Mouse (Mus musculus) stomach, postnatal 0 days (tissue): ENCODE data around the gene Adcy5. TPM values are rescaled to one million over a fixed set of nuclear protein-coding genes. Genes with fewer than 3 reads are reported as not detected.

Experiments
- ATAC-seq: fragments of 200-750 bp; cut with Nextera tagmentation; 2 replicates; pipeline ENCODE4 v1.8.0; 2017; ENCODE audit not compliant: low FRiP score, low TSS enrichment
- DNase-seq: peaks from one replicate; pipeline ENCODE4 v3.0.0-alpha.2; 2016; ENCODE audit warnings: low spot score
- H3K27ac ChIP-seq: fragments of 300-500 bp; sonication (generic); replicated peaks from 2 replicates; pipeline ENCODE4 v1.5.1; 2014; ENCODE audit warnings: mild to moderate bottlenecking, control low read depth
- H3K27me3 ChIP-seq: fragments of 300-500 bp; sonication (generic); 2 replicates; pipeline ENCODE4 v1.6.1; 2014; ENCODE audit warnings: low read length; ENCODE audit not compliant: control insufficient read depth, insufficient read depth
- H3K36me3 ChIP-seq: fragments of 300-500 bp; sonication (generic); 2 replicates; pipeline ENCODE4 v1.6.1; 2014; ENCODE audit warnings: low read length, mixed read lengths; ENCODE audit not compliant: control insufficient read depth, insufficient read depth
- H3K4me1 ChIP-seq: fragments of 300-500 bp; sonication (generic); replicated peaks from 2 replicates; pipeline ENCODE4 v1.6.1; 2014; ENCODE audit warnings: antibody characterized with exemption; ENCODE audit not compliant: control insufficient read depth, insufficient read depth
- H3K4me2 ChIP-seq: fragments of 300-500 bp; sonication (generic); replicated peaks from 2 replicates; pipeline ENCODE4 v1.6.1; 2014; ENCODE audit warnings: low read depth, mild to moderate bottlenecking, control low read depth, moderate library complexity
- H3K4me3 ChIP-seq: fragments of 300-500 bp; sonication (generic); 2 replicates; pipeline ENCODE4 v1.5.1; 2014; ENCODE audit warnings: low read depth, low read length, control low read depth
- H3K9ac ChIP-seq: fragments of 300-500 bp; sonication (generic); 2 replicates; pipeline ENCODE4 v1.6.1; 2014; ENCODE audit warnings: mild to moderate bottlenecking, low read length, control low read depth, mixed read lengths
- H3K9me3 ChIP-seq: fragments of 300-500 bp; sonication (generic); 2 replicates; pipeline ENCODE4 v1.6.1; 2016; ENCODE audit warnings: low read length; ENCODE audit not compliant: control insufficient read depth
- CTCF ChIP-seq: IDR thresholded peaks from 2 replicates; pipeline ENCODE4 v1.5.1; 2016; ENCODE audit warnings: antibody characterized with exemption, low read depth, mild to moderate bottlenecking, moderate library complexity
- EP300 ChIP-seq: optimal IDR thresholded peaks from 2 replicates; pipeline ENCODE3; 2016; ENCODE audit warnings: antibody characterized with exemption
- WGBS: fragments of 180-500 bp; shearing (Covaris S2); extraction: QIAGEN DNeasy Blood & Tissue Kit; methylation state at CpG from one replicate; pipeline ENCODE4 v1.1.7; 2014; 5-methylcytosine and 5-hydroxymethylcytosine counted together
- polyA plus RNA-seq: library from polyadenylated mRNA; unstranded; fragments of >200 nt; fragmentation: Nextera tagmentation; extraction: Ambion mirVana; gene quantifications from 2 replicates; pipeline ENCODE4 v1.2.1, GENCODE M21; 2015

Gene Adcy5
- polyA plus RNA-seq, 1 experiment from 2014 or later: 2.2 TPM

DNA sequence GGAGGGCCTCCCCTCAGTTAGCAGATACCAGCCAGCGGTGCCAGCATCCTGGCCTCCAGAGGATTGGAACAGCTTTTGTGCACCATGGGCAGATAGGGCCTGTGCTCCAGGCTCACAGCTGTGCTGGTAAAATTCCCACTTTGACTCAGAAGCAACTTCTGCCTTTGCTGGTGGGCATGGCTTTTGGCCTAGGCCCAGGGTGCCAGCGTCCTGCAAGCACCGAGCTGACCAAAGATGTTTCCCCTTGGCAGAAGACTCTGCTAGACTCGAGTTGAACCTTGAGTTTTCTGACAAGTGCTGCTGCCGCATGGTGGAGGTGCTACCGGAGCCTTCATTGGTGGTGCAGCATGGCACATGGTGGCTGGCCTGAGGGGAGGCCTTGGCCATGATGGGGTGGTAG, 149.0 kb downstream of the Adcy5 start:
- WGBS: 91% methylated on average over 6 of the region's 6 CpGs
- DNase-seq (no peak), ATAC-seq (no peak)
- Histone ChIP-seq H3K4me2 (no peak overlapping the region), H3K27me3 (no peaks in the 10 kb centered on the region), H3K4me1 (no peaks in the 10 kb centered on the region), H3K9me3 (no peaks in the 10 kb centered on the region), H3K9ac (no peak overlapping the region), H3K36me3 (no peaks in the 10 kb centered on the region; the same call in 1 of the 2 replicates), H3K27ac (no peak overlapping the region), H3K4me3 (no peak overlapping the region)
- TF ChIP-seq EP300: no peak
- TF ChIP-seq CTCF: no peak

DNA sequence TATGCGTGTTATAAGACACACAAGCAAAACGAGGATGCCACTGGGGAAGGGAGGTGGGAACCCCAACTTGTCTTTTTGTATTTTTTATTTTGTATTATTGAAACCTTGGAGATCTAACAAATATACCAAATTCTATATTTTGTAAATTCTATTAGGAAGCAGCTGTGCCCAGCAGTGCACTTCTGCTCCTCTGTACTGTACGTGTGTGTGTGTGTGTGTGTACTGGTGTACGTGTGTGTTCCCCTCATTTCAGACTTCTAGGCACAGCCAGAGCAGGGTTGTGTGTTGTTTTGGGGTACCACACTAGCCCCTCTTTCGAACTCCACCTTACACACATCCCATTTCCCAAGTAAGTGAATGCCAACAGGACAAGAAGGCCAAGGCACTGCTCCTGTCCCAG, 149.7 kb downstream of the Adcy5 start:
- 88% methylated on average over 5 of the region's 5 CpGs for WGBS
- H3K4me2 ChIP-seq: no peak overlapping the region

DNA sequence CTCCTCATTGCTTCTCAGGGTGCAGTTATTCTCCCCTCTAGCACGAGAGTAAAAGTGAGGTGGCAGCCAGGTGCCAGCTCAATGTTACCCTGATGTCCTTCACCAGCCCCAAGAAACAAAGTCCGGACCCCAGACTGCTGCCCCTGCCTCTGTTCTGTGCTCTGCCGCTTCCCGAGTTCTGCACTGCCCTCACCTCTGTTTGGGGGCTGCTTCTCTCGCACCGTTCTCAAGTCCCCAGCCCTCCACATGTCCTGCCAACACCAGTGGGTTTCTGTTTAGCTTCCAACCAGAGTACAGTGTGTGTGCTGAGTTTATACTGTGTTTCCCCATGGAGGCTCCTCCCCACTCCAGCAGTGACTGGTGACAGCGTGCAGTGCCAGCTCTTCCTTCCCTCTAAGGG, 150.5 kb downstream of the Adcy5 start:
- H3K36me3 ChIP-seq: no peaks in the 10 kb centered on the region; the same call in 1 of the 2 replicates
- H3K4me2 ChIP-seq: no peak overlapping the region
- H3K27ac ChIP-seq: no peak overlapping the region
- H3K27me3 ChIP-seq: no peaks in the 10 kb centered on the region
- TF ChIP-seq EP300 (no peak), CTCF (no peak)
- H3K9ac ChIP-seq: no peak overlapping the region
- H3K9me3 ChIP-seq: no peaks in the 10 kb centered on the region
- ATAC-seq (no peak), DNase-seq (no peak)
- no peaks in the 10 kb centered on the region for H3K4me1 ChIP-seq
- H3K4me3 ChIP-seq: no peak overlapping the region
- whole genome bisulfite sequencing: 80% methylated on average over 7 of the region's 7 CpGs

More for the DNA sequence above, 149.7 kb downstream of the Adcy5 start:
- H3K36me3 ChIP-seq: no peaks in the 10 kb centered on the region; the same call in 1 of the 2 replicates
- ATAC-seq (no peak), DNase-seq (no peak)
- no peaks in the 10 kb centered on the region for H3K9me3 ChIP-seq
- no peak overlapping the region for H3K27ac ChIP-seq
- H3K4me3 ChIP-seq: no peak overlapping the region
- no peak overlapping the region for H3K9ac ChIP-seq
- TF ChIP-seq CTCF: no peak
- no peak for TF ChIP-seq EP300
- H3K4me1 ChIP-seq: no peaks in the 10 kb centered on the region
- H3K27me3 ChIP-seq: no peaks in the 10 kb centered on the region

DNA sequence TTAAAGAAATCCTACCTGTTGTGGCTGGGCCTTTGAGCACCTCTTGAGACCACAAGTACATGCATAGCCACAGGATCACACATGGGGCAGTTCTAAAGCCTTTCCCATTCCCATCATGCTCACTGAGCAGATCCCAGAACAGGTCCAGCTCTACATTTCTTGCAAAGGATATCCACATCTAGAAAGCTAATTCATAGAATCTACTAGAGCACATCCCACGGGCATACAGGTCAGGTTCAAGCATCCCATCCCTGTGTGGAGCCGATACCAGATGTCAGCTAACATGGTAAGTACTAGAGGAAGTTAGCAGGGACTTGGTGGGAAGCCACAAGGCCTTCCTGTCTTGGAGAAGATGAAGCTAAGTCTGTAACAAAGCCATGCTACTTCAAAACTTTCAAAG, 152.0 kb downstream of the Adcy5 start:
- H3K4me1 ChIP-seq: no peaks in the 10 kb centered on the region
- DNase-seq (peak; percentile 7), ATAC-seq (no peak)
- H3K36me3 ChIP-seq: no peaks in the 10 kb centered on the region; the same call in 1 of the 2 replicates
- H3K27ac ChIP-seq: no peak overlapping the region
- H3K9me3 ChIP-seq: no peaks in the 10 kb centered on the region
- no peak overlapping the region for H3K4me3 ChIP-seq
- H3K4me2 ChIP-seq: no peak overlapping the region
- 82% methylated on average over 2 of the region's 2 CpGs for WGBS
- no peaks in the 10 kb centered on the region for H3K27me3 ChIP-seq
- no peak for TF ChIP-seq CTCF
- TF ChIP-seq EP300: no peak
- H3K9ac ChIP-seq: no peak overlapping the region

DNA sequence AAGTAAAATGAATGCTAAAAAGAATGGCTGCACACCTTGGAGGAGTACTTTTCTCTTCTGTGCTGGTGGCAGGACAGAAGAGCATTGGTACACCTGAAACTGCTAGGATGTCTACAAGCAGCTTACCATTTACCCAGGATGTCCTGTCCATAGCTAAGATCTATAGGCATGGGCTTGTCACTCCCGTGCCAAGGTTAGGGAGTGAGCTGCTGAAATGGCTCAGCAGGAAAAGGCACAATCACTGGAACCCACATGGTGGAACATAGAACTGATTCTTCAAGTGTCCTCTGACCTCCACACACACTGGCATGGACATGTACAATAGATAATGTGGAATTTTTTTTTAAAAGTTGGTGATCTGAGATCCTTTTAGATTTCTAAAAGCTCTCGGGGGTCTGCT, 152.7 kb downstream of the Adcy5 start:
- TF ChIP-seq EP300 (no peak), CTCF (no peak)
- H3K9me3 ChIP-seq: no peaks in the 10 kb centered on the region
- H3K4me3 ChIP-seq: no peak overlapping the region
- peak; percentile 0 for DNase-seq
- WGBS: 88% methylated on average over 2 of the region's 2 CpGs
- H3K4me2 ChIP-seq: no peak overlapping the region
- no peaks in the 10 kb centered on the region; the same call in 1 of the 2 replicates for H3K36me3 ChIP-seq
- H3K4me1 ChIP-seq: no peaks in the 10 kb centered on the region
- H3K27me3 ChIP-seq: no peaks in the 10 kb centered on the region
- H3K27ac ChIP-seq: no peak overlapping the region
- no peak for ATAC-seq
- H3K9ac ChIP-seq: no peak overlapping the region

DNA sequence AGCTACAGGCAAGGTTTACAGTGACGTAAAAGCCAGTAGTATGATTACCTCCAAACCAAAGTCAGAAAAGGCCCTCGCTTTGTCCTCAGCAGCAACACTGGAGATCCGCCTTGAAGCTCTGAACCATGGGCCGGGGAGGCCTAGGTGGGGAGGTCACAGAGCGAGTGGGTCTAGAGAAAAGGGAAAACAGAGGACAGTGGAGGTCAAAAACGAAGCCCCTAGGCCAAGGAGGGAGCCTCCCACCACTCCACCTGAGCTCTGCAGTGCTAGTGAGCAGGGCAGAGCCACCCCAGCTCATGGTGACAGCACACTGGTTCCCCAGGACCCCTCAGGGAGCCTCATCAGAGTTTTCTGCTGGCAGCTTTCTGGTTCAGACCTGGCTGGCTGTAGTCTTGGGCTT, 153.3 kb downstream of the Adcy5 start:
- 87% methylated on average over 6 of the region's 6 CpGs for WGBS
- H3K27me3 ChIP-seq: no peaks in the 10 kb centered on the region
- no peak overlapping the region for H3K9ac ChIP-seq
- DNase-seq (peak; percentile 9), ATAC-seq (no peak)
- H3K4me2 ChIP-seq: no peak overlapping the region
- H3K9me3 ChIP-seq: no peaks in the 10 kb centered on the region
- H3K4me3 ChIP-seq: no peak overlapping the region
- H3K27ac ChIP-seq: no peak overlapping the region
- no peaks in the 10 kb centered on the region for H3K4me1 ChIP-seq
- no peak for TF ChIP-seq CTCF
- TF ChIP-seq EP300: no peak
- no peaks in the 10 kb centered on the region; the same call in 1 of the 2 replicates for H3K36me3 ChIP-seq
